Comparison of ENCODE assay signal across 13 mouse cellular contexts in the genomic region with DNA sequence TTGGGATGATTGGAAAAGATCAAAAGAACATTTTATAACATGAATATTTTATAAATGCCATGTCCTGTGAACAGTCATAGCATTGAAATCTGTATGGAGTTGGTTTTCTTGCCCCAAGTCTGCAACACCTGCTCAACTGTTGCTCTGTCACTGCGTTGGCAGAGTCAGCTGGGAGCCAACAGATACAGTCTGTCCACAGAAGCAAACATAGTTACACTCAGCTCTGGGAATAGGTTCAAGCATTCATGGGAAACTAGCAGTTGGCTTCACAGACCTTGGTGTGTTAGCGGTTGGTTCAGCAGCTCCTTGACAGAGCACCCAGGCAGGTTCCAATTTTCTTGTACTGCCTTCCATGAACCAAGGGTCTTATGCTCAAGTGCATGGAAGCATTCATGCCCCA. TPM values are rescaled to one million over a fixed set of nuclear protein-coding genes. Genes with fewer than 3 reads are reported as not detected.
DNase-seq lines count a peak whose midpoint lies in the region; TF ChIP-seq lines count a peak whose summit lies in the region.
"Had no signal": no experiment of that assay in that cellular context is flagged by ENCODE, and none has a peak within 500 bp of the region (broad histone marks: within the 10 kb centered on the region; RNA-seq: fewer than 3 reads in every experiment).

No protein-coding gene starts in this region.

- no peaks in the 10 kb centered on the region for H3K27me3 ChIP-seq in thymus, adult 2 months (ENCODE audit: control insufficient read depth, insufficient read depth, low read length)
- H3K27me3 ChIP-seq: forebrain, embryonic 12.5 days had no signal

- TF ChIP-seq POLR2A in thymus, adult 2 months (IDR thresholded peaks at IDR 0.05; ENCODE audit: control insufficient read depth, extremely low read depth, insufficient read depth, low read length, poor library complexity): no peak

- no peak overlapping the region for H3K27ac ChIP-seq in thymus, adult 2 months (ENCODE audit: control insufficient read depth, insufficient read depth, low read length)
- H3K27ac ChIP-seq: hindbrain, embryonic 14.5 days had no signal

- TF ChIP-seq CTCF in thymus, adult 2 months (IDR thresholded peaks at IDR 0.05; ENCODE audit: borderline replicate concordance, control insufficient read depth, extremely low read depth, insufficient read depth, low read length, poor library complexity): no peak

- no peaks in the 10 kb centered on the region for H3K36me3 ChIP-seq in thymus, adult 2 months (ENCODE audit: control insufficient read depth, insufficient read depth, low read length)

- intact Hi-C loops in heart, postnatal 14 days (cut with DNase I): no loop called here
- intact Hi-C loops in left cerebral cortex, postnatal 14 days (cut with DNase I): no loop called here

- H3K4me1 ChIP-seq in thymus, adult 2 months (replicated peaks; ENCODE audit: control insufficient read depth, insufficient read depth, low read length): peaks cover 13% of the 10 kb centered on the region

- peak; percentile 61 for DNase-seq in heart, adult 8-10 months (ENCODE audit: low spot score)
- no peak for DNase-seq in heart, postnatal 14 days
- DNase-seq in brain, adult 2 months (ENCODE audit: low read depth, low spot score): peak; percentile 90
- peak; percentile 43 to 80 for DNase-seq in frontal cortex, postnatal 36 days (ENCODE audit: low spot score in 2 of 2)
- peak; percentile 61 to 85 for DNase-seq in left cerebral cortex, postnatal 14 days (ENCODE audit: low spot score in 2 of 2)
- DNase-seq in thymus, adult 2 months: no peak
- DNase-seq in adrenal gland, postnatal 36 days: no peak
- DNase-seq: embryo, embryonic 11 days; liver had no signal

- 69% methylated on average over 2 of the region's 2 CpGs for WGBS in thymus, adult 2 months

- H3K4me3 ChIP-seq in thymus, adult 2 months (ENCODE audit: control insufficient read depth, insufficient read depth, low read length): no peak overlapping the region
- H3K4me3 ChIP-seq: forebrain, embryonic 12.5 days had no signal

RNA-seq across cellular contexts. Expression of a gene that starts 4.0 kb away (rescaled TPM):
- 10 to 100 TPM in 1 of 4 experiments, 1 to 10 TPM in 3; 6.7 to 10.0 (median 9.2) TPM for total RNA-seq in heart, adult 8-10 months (2022)
- total RNA-seq in heart, postnatal 14 days (2021): 10 to 100 TPM; 12.2 to 12.7 TPM
- total RNA-seq in left cerebral cortex, postnatal 14 days (2021): 10 to 100 TPM; 18.5 to 21.1 TPM
- polyA plus RNA-seq in thymus, adult 2 months (2012; rRNA removed): 76.1 and 88.8 TPM in 2 replicates
- 10 to 100 TPM; 13.2 to 19.9 TPM for total RNA-seq in adrenal gland, postnatal 36 days (2021)

RNA-seq across cellular contexts. Expression of a gene that starts 5.7 kb away (rescaled TPM):
- 1 to 10 TPM; 4.6 to 7.5 (median 5.4) TPM for total RNA-seq in heart, adult 8-10 months (2022)
- total RNA-seq in heart, postnatal 14 days (2021): 1 to 10 TPM; 2.6 to 3.3 TPM
- total RNA-seq in left cerebral cortex, postnatal 14 days (2021): 1 to 10 TPM; 3.9 to 4.0 TPM
- 0.36 and 0.45 TPM in 2 replicates for polyA plus RNA-seq in thymus, adult 2 months (2012; rRNA removed)
- total RNA-seq in adrenal gland, postnatal 36 days (2021): 1 to 10 TPM; 3.1 to 3.2 TPM

RNA-seq across cellular contexts. Expression of a gene that starts 25.9 kb away (rescaled TPM):
- not detected for total RNA-seq in heart, adult 8-10 months (2022)
- total RNA-seq in heart, postnatal 14 days (2021): not detected
- total RNA-seq in left cerebral cortex, postnatal 14 days (2021): not detected
- polyA plus RNA-seq in thymus, adult 2 months (2012; rRNA removed): 7.1 and 9.1 TPM in 2 replicates
- total RNA-seq in adrenal gland, postnatal 36 days (2021): not detected
- total RNA-seq: megakaryocyte progenitor cell, adult 5-6 weeks had no signal
- polyA plus RNA-seq: forebrain, embryonic 12.5 days; kidney, postnatal 0 days had no signal

RNA-seq across cellular contexts. Expression of a gene that starts 28.3 kb away (rescaled TPM):
- total RNA-seq in heart, adult 8-10 months (2022): 1 to 10 TPM; 2.7 to 4.5 (median 3.1) TPM
- total RNA-seq in heart, postnatal 14 days (2021): 1 to 10 TPM; 4.2 to 5.8 TPM
- total RNA-seq in left cerebral cortex, postnatal 14 days (2021): 1 to 10 TPM in 1 of 2 experiments, under 1 TPM in 1; 0.63 to 1.4 TPM
- polyA plus RNA-seq in thymus, adult 2 months (2012; rRNA removed): 82.6 and 84.0 TPM in 2 replicates
- 1 to 10 TPM; 2.0 to 2.2 TPM for total RNA-seq in adrenal gland, postnatal 36 days (2021)

RNA-seq across cellular contexts. Expression of a gene that starts 33.9 kb away (rescaled TPM):
- total RNA-seq in heart, adult 8-10 months (2022): 1 to 10 TPM; 6.3 to 8.2 (median 8.0) TPM
- total RNA-seq in heart, postnatal 14 days (2021): 1 to 10 TPM; 9.7 to 9.8 TPM
- total RNA-seq in left cerebral cortex, postnatal 14 days (2021): 10 to 100 TPM; 21.2 to 21.5 TPM
- 190 and 211 TPM in 2 replicates for polyA plus RNA-seq in thymus, adult 2 months (2012; rRNA removed)
- 10 to 100 TPM; 16.7 to 19.4 TPM for total RNA-seq in adrenal gland, postnatal 36 days (2021)

Comparison
In these comparisons a context has a peak if more than half of its experiments do, and no peak if none do; other contexts are left out.
1. DNase-seq: peak in heart, adult 8-10 months (single experiment), brain, adult 2 months (single experiment), frontal cortex, postnatal 36 days (2 of 2) and left cerebral cortex, postnatal 14 days (2 of 2); none in heart, postnatal 14 days (0 of 2), thymus, adult 2 months (single experiment) and adrenal gland, postnatal 36 days (0 of 2).